Mouse (Mus musculus): Measurements from ENCODE around the gene Bcat2. TPM values are rescaled to one million over a fixed set of nuclear protein-coding genes. Genes with fewer than 3 reads are reported as not detected.
A peak's percentile ranks its signal among the peaks of the same experiment; 100 is the strongest.

Bcat2 gene
- polyA plus RNA-seq, 2 experiments: 35.9 to 40.6 TPM

- H3K4me2 ChIP-seq (ENCODE audit: low read depth): no peak overlapping the region
- H3K4me1 ChIP-seq (replicated peaks; ENCODE audit: control insufficient read depth in 2 of 2, insufficient read depth in 2 of 2, low read length in 1 of 2): 0 out of 4 replicates have a peak, but pooled peaks cover 0 to 4% of the 10 kb centered on the region in 2 experiments
- ATAC-seq (ENCODE audit: insufficient read depth) (no peak), DNase-seq (ENCODE audit: low read depth in 3 of 3, low spot score in 3 of 3) (no peak)
- H3K9ac ChIP-seq (replicated peaks): no peak overlapping the region
- H3K36me3 ChIP-seq (replicated peaks; ENCODE audit: control insufficient read depth, insufficient read depth, low read depth): peaks cover 4% of the 10 kb centered on the region; the same call in 1 of the 2 replicates
- H3K27me3 ChIP-seq (ENCODE audit: control insufficient read depth, insufficient read depth, low read length): no peaks in the 10 kb centered on the region
- H3K27ac ChIP-seq: no peak overlapping the region
- no peaks in the 10 kb centered on the region for H3K9me3 ChIP-seq (ENCODE audit: control insufficient read depth, low read length)
- no peak overlapping the region for H3K4me3 ChIP-seq (ENCODE audit: insufficient read depth in 1 of 2, low read depth in 2 of 2, low read length in 2 of 2)
- WGBS (ENCODE audit: insufficient replicate concordance): 80% methylated on average over 5 of the region's 5 CpGs
- no peak for TF ChIP-seq CTCF (IDR thresholded peaks at IDR 0.05; ENCODE audit: low read depth)
- TF ChIP-seq EP300 (IDR thresholded peaks at IDR 0.05; ENCODE audit: low read depth): no peak
Measured at GRCm38 (mm10) chr7:45589898-45590297, 19.9 kb downstream of the Bcat2 start.

DNA sequence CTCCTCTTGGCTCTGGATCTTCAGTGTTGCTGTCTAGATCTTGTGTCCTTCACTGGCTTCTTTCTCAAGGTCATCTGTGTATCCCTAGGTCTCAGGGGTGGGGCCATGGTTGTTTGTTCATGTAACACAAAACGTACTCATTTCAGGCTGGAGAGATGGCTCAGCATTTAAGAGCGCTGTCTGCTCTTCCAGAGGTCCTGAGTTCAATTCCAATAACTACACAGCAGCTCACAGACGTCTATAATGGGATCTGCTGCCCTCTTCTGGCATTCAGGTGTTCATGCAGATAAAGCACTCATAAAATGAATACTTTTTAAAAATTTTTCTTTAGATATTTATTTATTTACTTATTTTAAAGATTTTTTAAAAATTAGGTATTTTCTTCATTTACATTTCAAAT is 20.9 kb downstream of the Bcat2 start:
- H3K36me3 ChIP-seq (replicated peaks; ENCODE audit: control insufficient read depth, insufficient read depth, low read depth): no peaks in the 10 kb centered on the region
- no peak overlapping the region for H3K9ac ChIP-seq (replicated peaks)
- H3K27me3 ChIP-seq (ENCODE audit: control insufficient read depth, insufficient read depth, low read length): no peaks in the 10 kb centered on the region
- no peak overlapping the region for H3K4me2 ChIP-seq (ENCODE audit: low read depth)
- no peak for DNase-seq (ENCODE audit: low read depth in 3 of 3, low spot score in 3 of 3)
- no peak overlapping the region for H3K4me3 ChIP-seq (ENCODE audit: insufficient read depth in 1 of 2, low read depth in 2 of 2, low read length in 2 of 2)
- H3K4me1 ChIP-seq (replicated peaks; ENCODE audit: control insufficient read depth in 2 of 2, insufficient read depth in 2 of 2, low read length in 1 of 2): 0 out of 4 replicates have a peak, but pooled peaks cover 0 to 4% of the 10 kb centered on the region in 2 experiments
- no peak overlapping the region for H3K27ac ChIP-seq
- WGBS (ENCODE audit: insufficient replicate concordance): 47% methylated on average over 3 of the region's 3 CpGs
- H3K9me3 ChIP-seq (ENCODE audit: control insufficient read depth, low read length): no peaks in the 10 kb centered on the region
- no peak for ATAC-seq (ENCODE audit: insufficient read depth)
- TF ChIP-seq CTCF (IDR thresholded peaks at IDR 0.05; ENCODE audit: low read depth) (peak; percentile 55), EP300 (IDR thresholded peaks at IDR 0.05; ENCODE audit: low read depth) (no peak)

DNA sequence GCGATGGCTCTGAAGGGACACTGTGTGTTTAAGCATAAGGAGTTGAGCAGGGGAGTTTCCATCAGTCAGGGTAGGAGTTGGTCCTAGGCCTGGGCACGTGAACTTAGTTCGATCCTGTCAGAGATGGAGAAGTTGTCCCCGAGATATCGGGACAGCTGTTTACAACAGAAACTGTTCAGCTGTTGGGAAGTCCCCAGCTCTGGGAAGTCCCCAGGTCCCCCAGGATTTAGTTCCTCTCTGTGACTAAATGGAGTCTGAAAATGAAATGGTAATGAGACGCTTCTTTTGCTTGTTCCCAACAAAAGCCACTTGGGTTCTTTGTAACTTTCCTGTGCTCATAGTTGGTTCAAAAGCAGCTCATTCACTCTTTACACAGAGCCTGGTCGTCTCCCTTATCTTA is 21.9 kb downstream of the Bcat2 start:
- H3K27me3 ChIP-seq (ENCODE audit: control insufficient read depth, insufficient read depth, low read length): no peaks in the 10 kb centered on the region
- H3K9me3 ChIP-seq (ENCODE audit: control insufficient read depth, low read length): no peaks in the 10 kb centered on the region
- TF ChIP-seq CTCF (IDR thresholded peaks at IDR 0.05; ENCODE audit: low read depth) (no peak), EP300 (IDR thresholded peaks at IDR 0.05; ENCODE audit: low read depth) (no peak)
- H3K4me1 ChIP-seq (replicated peaks; ENCODE audit: control insufficient read depth in 2 of 2, insufficient read depth in 2 of 2, low read length in 1 of 2): 0 out of 4 replicates have a peak, but pooled peaks cover 0 to 4% of the 10 kb centered on the region in 2 experiments
- ATAC-seq (ENCODE audit: insufficient read depth) (no peak), DNase-seq (ENCODE audit: low read depth in 3 of 3, low spot score in 3 of 3) (peak in 1 of 3 experiments; percentile 22)
- no peak overlapping the region for H3K9ac ChIP-seq (replicated peaks)
- H3K4me2 ChIP-seq (ENCODE audit: low read depth): no peak overlapping the region
- no peak overlapping the region for H3K4me3 ChIP-seq (ENCODE audit: insufficient read depth in 1 of 2, low read depth in 2 of 2, low read length in 2 of 2)
- 45% methylated on average over 7 of the region's 7 CpGs for WGBS (ENCODE audit: insufficient replicate concordance)
- H3K27ac ChIP-seq: no peak overlapping the region
- H3K36me3 ChIP-seq (replicated peaks; ENCODE audit: control insufficient read depth, insufficient read depth, low read depth): no peaks in the 10 kb centered on the region

- 16% methylated on average over 10 of the region's 10 CpGs for WGBS (ENCODE audit: insufficient replicate concordance)
- no peaks in the 10 kb centered on the region for H3K27me3 ChIP-seq (ENCODE audit: control insufficient read depth, insufficient read depth, low read length)
- no peak overlapping the region for H3K4me3 ChIP-seq (ENCODE audit: insufficient read depth in 1 of 2, low read depth in 2 of 2, low read length in 2 of 2)
- H3K4me1 ChIP-seq (replicated peaks; ENCODE audit: control insufficient read depth in 2 of 2, insufficient read depth in 2 of 2, low read length in 1 of 2): 0 out of 4 replicates have a peak, but pooled peaks cover 0 to 4% of the 10 kb centered on the region in 2 experiments
- ATAC-seq (ENCODE audit: insufficient read depth) (no peak), DNase-seq (ENCODE audit: low read depth in 3 of 3, low spot score in 3 of 3) (peak; percentile 51 to 60 (median 54))
- no peak for TF ChIP-seq EP300 (IDR thresholded peaks at IDR 0.05; ENCODE audit: low read depth)
- peak; percentile 97 for TF ChIP-seq CTCF (IDR thresholded peaks at IDR 0.05; ENCODE audit: low read depth)
- no peaks in the 10 kb centered on the region for H3K36me3 ChIP-seq (replicated peaks; ENCODE audit: control insufficient read depth, insufficient read depth, low read depth)
- H3K27ac ChIP-seq: no peak overlapping the region
- H3K4me2 ChIP-seq (ENCODE audit: low read depth): no peak overlapping the region
- no peak overlapping the region for H3K9ac ChIP-seq (replicated peaks)
- H3K9me3 ChIP-seq (ENCODE audit: control insufficient read depth, low read length): no peaks in the 10 kb centered on the region
Measured at GRCm38 (mm10) chr7:45593118-45593815, 23.3 kb downstream of the Bcat2 start.

DNA sequence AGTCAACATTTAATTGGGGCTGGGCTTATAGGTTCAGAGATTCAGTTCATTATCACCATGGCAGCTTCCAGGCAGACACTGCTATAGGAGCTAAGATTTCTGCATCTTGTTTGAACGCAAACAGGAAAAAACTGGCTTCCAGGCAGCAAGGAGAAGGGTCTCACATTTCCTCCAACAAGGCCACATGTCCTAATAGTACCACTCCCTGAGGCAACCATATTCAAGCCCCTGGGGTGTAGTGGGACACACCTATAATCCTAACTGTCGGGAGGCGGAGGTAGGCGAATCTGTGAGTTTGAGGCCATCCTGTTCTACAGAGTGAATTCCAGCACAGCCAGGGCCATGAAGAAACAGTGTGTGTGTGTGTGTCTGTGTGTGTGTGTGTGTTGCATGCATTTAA is 25.2 kb downstream of the Bcat2 start:
- ATAC-seq (ENCODE audit: insufficient read depth) (no peak), DNase-seq (ENCODE audit: low read depth in 3 of 3, low spot score in 3 of 3) (no peak)
- H3K9me3 ChIP-seq (ENCODE audit: control insufficient read depth, low read length): no peaks in the 10 kb centered on the region
- no peak overlapping the region for H3K4me2 ChIP-seq (ENCODE audit: low read depth)
- no peaks in the 10 kb centered on the region for H3K27me3 ChIP-seq (ENCODE audit: control insufficient read depth, insufficient read depth, low read length)
- H3K4me1 ChIP-seq (replicated peaks; ENCODE audit: control insufficient read depth in 2 of 2, insufficient read depth in 2 of 2, low read length in 1 of 2): no peaks in the 10 kb centered on the region
- TF ChIP-seq CTCF (IDR thresholded peaks at IDR 0.05; ENCODE audit: low read depth): no peak
- no peak for TF ChIP-seq EP300 (IDR thresholded peaks at IDR 0.05; ENCODE audit: low read depth)
- 61% methylated on average over 4 of the region's 4 CpGs for WGBS (ENCODE audit: insufficient replicate concordance)
- no peaks in the 10 kb centered on the region for H3K36me3 ChIP-seq (replicated peaks; ENCODE audit: control insufficient read depth, insufficient read depth, low read depth)
- H3K4me3 ChIP-seq (ENCODE audit: insufficient read depth in 1 of 2, low read depth in 2 of 2, low read length in 2 of 2): no peak overlapping the region
- no peak overlapping the region for H3K27ac ChIP-seq
- H3K9ac ChIP-seq (replicated peaks): no peak overlapping the region
